Mouse (Mus musculus) MEL (cell line): ENCODE results near the gene Chdh. TPM values are rescaled to one million over a fixed set of nuclear protein-coding genes. Genes with fewer than 3 reads are reported as not detected.

Experiments
- MAX ChIP-seq: IDR thresholded peaks from 2 replicates; pipeline ENCODE4 v1.6.1; 2011; ENCODE audit warnings: low read length, improper control_type of control experiment
- polyA plus RNA-seq, 2 experiments: library from polyadenylated mRNA; stranded (reverse) in 1 of 2; unstranded in 1 of 2; fragments of >175 nt in 1 of 2; fragments of >200 nt in 1 of 2; gene quantifications; 2 replicates each; pipeline versions ENCODE4 v1.2.1 to v1.2.4; 2012; ENCODE audit warnings: low replicate concordance in 2 of 2, low read depth in 1 of 2; ENCODE audit not compliant: insufficient read length in 2 of 2, insufficient read depth in 1 of 2, missing spikeins in 1 of 2
- total RNA-seq: library from RNA; depleted of rRNA; stranded (reverse); fragments of 300-350 nt; gene quantifications from 2 replicates; pipeline ENCODE4 v1.2.3, GENCODE M21; 2012; rRNA removed

The Chdh gene
- total and polyA plus RNA-seq, 3 experiments = not detected

- TF ChIP-seq MAX = no peak
These were observed 70.9 kb downstream of the Chdh start (continued) for GRCm38 (mm10) chr14:30079729-30080128.

Other genes starting within 250 kb of the Chdh start
- gene Selenok, start 40.7 kb upstream of the Chdh start, total RNA-seq = 49.8 and 55.9 TPM in 2 replicates
- gene Selenok, start 40.7 kb upstream of the Chdh start, polyA plus RNA-seq = 10 to 100 TPM in 1 of 2 experiments, not detected in 1; 71.1 TPM
- 34.7 and 36.4 TPM in 2 replicates for gene Actr8, start 30.7 kb upstream of the Chdh start, total RNA-seq
- 10 to 100 TPM in 1 of 2 experiments, not detected in 1; 31.0 TPM for gene Actr8, start 30.7 kb upstream of the Chdh start, polyA plus RNA-seq
- 0.08 and 0.10 TPM in 2 replicates for gene Il17rb, start 127 bp upstream of the Chdh start, total RNA-seq
- gene Il17rb, start 127 bp upstream of the Chdh start, polyA plus RNA-seq = under 1 TPM in 1 of 2 experiments, not detected in 1; 0.13 TPM